Mouse (Mus musculus): Measurements from ENCODE around the gene Klrb1b. TPM values are rescaled to one million over a fixed set of nuclear protein-coding genes. Genes with fewer than 3 reads are reported as not detected.

Gene Klrb1b
- total RNA-seq, 4 experiments from 2014 or later, result not detected

Other genes starting within 250 kb of the Klrb1b start
- gene A2ml1, start 244.7 kb downstream of the Klrb1b start, total RNA-seq (2022), result not detected
- gene Klrb1a, start 202.8 kb downstream of the Klrb1b start, total RNA-seq (2022), result not detected
- gene Clec2h, start 163.9 kb downstream of the Klrb1b start, total RNA-seq (2022), result not detected
- gene Klrb1, start 103.3 kb downstream of the Klrb1b start, total RNA-seq (2022), result not detected
- gene Klrb1c, start 37.1 kb downstream of the Klrb1b start, total RNA-seq (2022), result not detected
- gene Gm44511, start within 50 bp of the Klrb1b start, total RNA-seq (2022), result under 1 TPM in 1 of 4 experiments, not detected in 3; 0.61 TPM
- not detected for gene Clec2i, start 61.3 kb upstream of the Klrb1b start, total RNA-seq (2022)
- gene BC035044, start 64.8 kb upstream of the Klrb1b start, total RNA-seq (2022), result not detected
- gene Clec2g, start 108.0 kb upstream of the Klrb1b start, total RNA-seq (2022), result 1 to 10 TPM; 2.5 to 7.3 (median 6.0) TPM
- not detected for gene Klrb1f, start 219.6 kb upstream of the Klrb1b start, total RNA-seq (2022)